Mouse (Mus musculus): ENCODE results near the gene Gm11034. TPM values are rescaled to one million over a fixed set of nuclear protein-coding genes. Genes with fewer than 3 reads are reported as not detected.
A peak's percentile ranks its signal among the peaks of the same experiment; 100 is the strongest.

Gm11034 gene
- polyA plus RNA-seq (2012; fragmentation: generic; extraction: Trizol), result not detected
- long read RNA-seq, experiment 1, result 0 reads
- long read RNA-seq, experiment 2, result 0 reads

DNA sequence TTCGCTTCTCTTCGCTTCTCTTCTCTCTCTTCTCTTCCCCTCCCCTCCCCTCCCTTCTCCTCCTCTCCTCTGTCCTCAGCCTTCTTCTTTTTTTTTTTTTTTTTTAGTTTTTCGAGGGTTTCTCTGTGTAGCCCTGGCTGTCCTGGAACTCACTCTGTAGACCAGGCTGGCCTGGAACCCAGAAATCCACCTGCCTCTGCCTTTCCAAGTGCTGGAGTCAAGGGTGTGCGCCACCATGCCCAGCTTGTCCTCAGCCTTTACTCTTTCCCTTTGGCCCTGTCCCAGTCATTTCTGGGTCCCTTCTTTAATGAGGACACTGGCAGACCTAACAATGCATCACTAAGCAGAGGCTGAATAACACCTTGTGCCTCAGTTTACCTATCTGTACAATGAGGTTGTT, at the start of gene Gm11034:
TSS of gene Gm11034 (minus strand) at position 101 of the 400 bp plus-strand sequence.
- Histone ChIP-seq H3ac (ENCODE audit: control insufficient read depth, insufficient read length, low read depth) (no peak within 1 kb of the TSS), H3K79me2 (ENCODE audit: control insufficient read depth, insufficient read depth) (no peaks in the 10 kb centered on the region), H3K27me3 (ENCODE audit: control insufficient read depth, insufficient read depth, insufficient read length) (peaks cover 16% of the 10 kb centered on the region), H3K36me3 (ENCODE audit: control insufficient read depth, insufficient read depth) (no peaks in the 10 kb centered on the region), H3K4me3 (ENCODE audit: insufficient read depth, poor library complexity, severe bottlenecking) (no peak within 1 kb of the TSS), H3K79me3 (ENCODE audit: low read depth) (no peaks in the 10 kb centered on the region)
- TF ChIP-seq MYOD1 (IDR thresholded peaks at IDR 0.05; ENCODE audit: control insufficient read depth, insufficient read length, low read depth), result no peak
- TF ChIP-seq USF1 (IDR thresholded peaks at IDR 0.05; ENCODE audit: low read depth), result no peak
- TF ChIP-seq MAX (IDR thresholded peaks at IDR 0.05), result no peak

- TF ChIP-seq MYOG (IDR thresholded peaks at IDR 0.05; ENCODE audit: control insufficient read depth, extremely low read depth, insufficient read length), result no peak
- TF ChIP-seq CTCF (IDR thresholded peaks at IDR 0.05; ENCODE audit: control insufficient read depth, insufficient read depth, insufficient read length), result no peak
- TF ChIP-seq FOSL1 (IDR thresholded peaks at IDR 0.05; ENCODE audit: insufficient read depth, low read length, poor library complexity, severe bottlenecking), result no peak
- TF ChIP-seq CEBPB (IDR thresholded peaks at IDR 0.05; ENCODE audit: low read depth), result no peak
- TF ChIP-seq MAX (IDR thresholded peaks at IDR 0.05), result no peak
- TF ChIP-seq USF1 (IDR thresholded peaks at IDR 0.05; ENCODE audit: low read depth), result no peak
- no peak for TF ChIP-seq MYOD1 (IDR thresholded peaks at IDR 0.05; ENCODE audit: control insufficient read depth, insufficient read length, low read depth)
- Histone ChIP-seq H3K36me3 (ENCODE audit: control insufficient read depth, insufficient read depth) (no peaks in the 10 kb centered on the region), H3K27me3 (ENCODE audit: control insufficient read depth, insufficient read depth, insufficient read length) (peaks cover 5% of the 10 kb centered on the region), H3K4me3 (ENCODE audit: insufficient read depth, poor library complexity, severe bottlenecking) (no peak overlapping the region), H3K79me3 (ENCODE audit: low read depth) (no peaks in the 10 kb centered on the region), H3ac (ENCODE audit: control insufficient read depth, insufficient read length, low read depth) (no peak overlapping the region), H3K79me2 (ENCODE audit: control insufficient read depth, insufficient read depth) (no peaks in the 10 kb centered on the region)
Observed at GRCm38 (mm10) chr8:72262756-72263155, 49.3 kb upstream of the Gm11034 start.

- H3K36me3 ChIP-seq (ENCODE audit: control insufficient read depth, insufficient read depth), result no peaks in the 10 kb centered on the region
- H3K79me3 ChIP-seq (ENCODE audit: low read depth), result no peaks in the 10 kb centered on the region
- peaks cover 5% of the 10 kb centered on the region for H3K27me3 ChIP-seq (ENCODE audit: control insufficient read depth, insufficient read depth, insufficient read length)
- no peak overlapping the region for H3ac ChIP-seq (ENCODE audit: control insufficient read depth, insufficient read length, low read depth)
- TF ChIP-seq CTCF (IDR thresholded peaks at IDR 0.05; ENCODE audit: control insufficient read depth, insufficient read depth, insufficient read length), result peak; percentile 21
- no peak for TF ChIP-seq MYOD1 (IDR thresholded peaks at IDR 0.05; ENCODE audit: control insufficient read depth, insufficient read length, low read depth)
- no peak for TF ChIP-seq MAX (IDR thresholded peaks at IDR 0.05)
- H3K4me3 ChIP-seq (ENCODE audit: insufficient read depth, poor library complexity, severe bottlenecking), result no peak overlapping the region
- H3K79me2 ChIP-seq (ENCODE audit: control insufficient read depth, insufficient read depth), result no peaks in the 10 kb centered on the region
Observed at GRCm38 (mm10) chr8:72261872-72262271, 48.4 kb upstream of the Gm11034 start.

GRCm38 (mm10) chr8:72261431-72261830, 48.0 kb upstream of the Gm11034 start:
- TF ChIP-seq CTCF (IDR thresholded peaks at IDR 0.05; ENCODE audit: control insufficient read depth, insufficient read depth, insufficient read length), result no peak
- no peak for TF ChIP-seq FOSL1 (IDR thresholded peaks at IDR 0.05; ENCODE audit: insufficient read depth, low read length, poor library complexity, severe bottlenecking)
- no peak for TF ChIP-seq USF1 (IDR thresholded peaks at IDR 0.05; ENCODE audit: low read depth)
- TF ChIP-seq CEBPB (IDR thresholded peaks at IDR 0.05; ENCODE audit: low read depth), result no peak
- TF ChIP-seq MYOG (IDR thresholded peaks at IDR 0.05; ENCODE audit: control insufficient read depth, extremely low read depth, insufficient read length), result no peak
- TF ChIP-seq MYOD1 (IDR thresholded peaks at IDR 0.05; ENCODE audit: control insufficient read depth, insufficient read length, low read depth), result no peak
- no peak for TF ChIP-seq MAX (IDR thresholded peaks at IDR 0.05)

GRCm38 (mm10) chr8:72261019-72261418, 47.6 kb upstream of the Gm11034 start:
- H3ac ChIP-seq (ENCODE audit: control insufficient read depth, insufficient read length, low read depth), result no peak overlapping the region
- H3K79me3 ChIP-seq (ENCODE audit: low read depth), result no peaks in the 10 kb centered on the region
- no peaks in the 10 kb centered on the region for H3K79me2 ChIP-seq (ENCODE audit: control insufficient read depth, insufficient read depth)
- TF ChIP-seq MYOD1 (IDR thresholded peaks at IDR 0.05; ENCODE audit: control insufficient read depth, insufficient read length, low read depth) (no peak), MAX (IDR thresholded peaks at IDR 0.05) (no peak)
- H3K27me3 ChIP-seq (ENCODE audit: control insufficient read depth, insufficient read depth, insufficient read length), result peaks cover 5% of the 10 kb centered on the region
- no peak overlapping the region for H3K4me3 ChIP-seq (ENCODE audit: insufficient read depth, poor library complexity, severe bottlenecking)
- H3K36me3 ChIP-seq (ENCODE audit: control insufficient read depth, insufficient read depth), result no peaks in the 10 kb centered on the region

More at GRCm38 (mm10) chr8:72261431-72261830, 48.0 kb upstream of the Gm11034 start:
- Histone ChIP-seq H3K4me3 (ENCODE audit: insufficient read depth, poor library complexity, severe bottlenecking) (no peak overlapping the region), H3K27me3 (ENCODE audit: control insufficient read depth, insufficient read depth, insufficient read length) (peaks cover 5% of the 10 kb centered on the region), H3K79me3 (ENCODE audit: low read depth) (no peaks in the 10 kb centered on the region), H3K79me2 (ENCODE audit: control insufficient read depth, insufficient read depth) (no peaks in the 10 kb centered on the region), H3ac (ENCODE audit: control insufficient read depth, insufficient read length, low read depth) (no peak overlapping the region), H3K36me3 (ENCODE audit: control insufficient read depth, insufficient read depth) (no peaks in the 10 kb centered on the region)

- H3K79me2 ChIP-seq (ENCODE audit: control insufficient read depth, insufficient read depth), result no peaks in the 10 kb centered on the region
- H3K36me3 ChIP-seq (ENCODE audit: control insufficient read depth, insufficient read depth), result peaks cover 3% of the 10 kb centered on the region
- H3K27me3 ChIP-seq (ENCODE audit: control insufficient read depth, insufficient read depth, insufficient read length), result peaks cover 5% of the 10 kb centered on the region
- TF ChIP-seq USF1 (IDR thresholded peaks at IDR 0.05; ENCODE audit: low read depth) (no peak), MAX (IDR thresholded peaks at IDR 0.05) (no peak), MYOD1 (IDR thresholded peaks at IDR 0.05; ENCODE audit: control insufficient read depth, insufficient read length, low read depth) (no peak), CTCF (IDR thresholded peaks at IDR 0.05; ENCODE audit: control insufficient read depth, insufficient read depth, insufficient read length) (no peak), MYOG (IDR thresholded peaks at IDR 0.05; ENCODE audit: control insufficient read depth, extremely low read depth, insufficient read length) (no peak), CEBPB (IDR thresholded peaks at IDR 0.05; ENCODE audit: low read depth) (no peak), FOSL1 (IDR thresholded peaks at IDR 0.05; ENCODE audit: insufficient read depth, low read length, poor library complexity, severe bottlenecking) (no peak)
- no peaks in the 10 kb centered on the region for H3K79me3 ChIP-seq (ENCODE audit: low read depth)
- no peak overlapping the region for H3ac ChIP-seq (ENCODE audit: control insufficient read depth, insufficient read length, low read depth)
- no peak overlapping the region for H3K4me3 ChIP-seq (ENCODE audit: insufficient read depth, poor library complexity, severe bottlenecking)
Observed at GRCm38 (mm10) chr8:72260585-72260984, 47.1 kb upstream of the Gm11034 start.

Measured in C2C12 (cell line).